13 mouse cellular contexts compared by ENCODE assay signal in the genomic region with DNA sequence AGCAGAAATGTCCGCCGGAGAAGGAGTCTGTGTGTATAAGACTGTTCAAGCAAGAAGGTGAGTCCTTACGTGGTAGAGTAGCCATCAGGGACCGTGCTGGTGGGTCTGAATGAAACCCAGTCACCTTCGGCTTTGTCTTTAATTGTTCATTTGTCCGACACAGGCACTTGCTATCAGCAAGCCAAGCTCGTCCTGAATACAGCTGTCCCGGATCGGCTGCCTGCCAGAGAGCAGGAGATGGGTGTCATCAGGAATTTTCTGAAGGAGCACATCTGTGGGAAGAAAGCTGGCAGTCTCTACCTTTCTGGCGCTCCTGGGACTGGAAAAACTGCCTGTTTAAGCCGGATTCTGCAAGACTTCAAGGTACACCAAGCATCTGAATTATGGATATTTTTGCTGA. TPM values are rescaled to one million over a fixed set of nuclear protein-coding genes. Genes with fewer than 3 reads are reported as not detected.
DNase-seq lines count a peak whose midpoint lies in the region; ATAC-seq and TF ChIP-seq lines count a peak whose summit lies in the region.
"Had no signal": no experiment of that assay in that cellular context is flagged by ENCODE, and none has a peak within 500 bp of the region (broad histone marks: within the 10 kb centered on the region; RNA-seq: fewer than 3 reads in every experiment).

No protein-coding gene starts in this region.

- peaks cover 75% of the 10 kb centered on the region for H3K36me3 ChIP-seq in G1E (replicated peaks)
- peaks cover 10% of the 10 kb centered on the region for H3K36me3 ChIP-seq in heart, embryonic 11.5 days (ENCODE audit: control insufficient read depth, insufficient read depth, low read length)
- H3K36me3 ChIP-seq in liver, embryonic 12.5 days: peaks cover 69% of the 10 kb centered on the region
- H3K36me3 ChIP-seq: forebrain, embryonic 15.5 days had no signal

- intact Hi-C loops in heart, postnatal 25 days (cut with DNase I): no loop called here

- peak overlapping the region; percentile 95 for H3K4me2 ChIP-seq in heart, embryonic 11.5 days
- peak overlapping the region; percentile 89 for H3K4me2 ChIP-seq in liver, embryonic 12.5 days
- H3K4me2 ChIP-seq: forebrain, embryonic 15.5 days; hindbrain, embryonic 13.5 days; midbrain, embryonic 12.5 days had no signal

- H3K9me3 ChIP-seq in G1E (replicated peaks): no peaks in the 10 kb centered on the region
- no peaks in the 10 kb centered on the region for H3K9me3 ChIP-seq in heart, embryonic 11.5 days (replicated peaks; ENCODE audit: control insufficient read depth, low read length)
- no peaks in the 10 kb centered on the region for H3K9me3 ChIP-seq in liver, embryonic 12.5 days (replicated peaks)
- H3K9me3 ChIP-seq: forebrain, embryonic 15.5 days; hindbrain, embryonic 13.5 days; midbrain, embryonic 12.5 days had no signal

- no peak for TF ChIP-seq CTCF in G1E (IDR thresholded peaks at IDR 0.05; ENCODE audit: low read depth, low read length)

- no peak overlapping the region for H3K27ac ChIP-seq in heart, embryonic 11.5 days (ENCODE audit: low read depth, low read length)
- H3K27ac ChIP-seq in liver, embryonic 12.5 days: peak overlapping the region; percentile 94
- H3K27ac ChIP-seq: forebrain, embryonic 15.5 days; hindbrain, embryonic 13.5 days; midbrain, embryonic 12.5 days; stomach, postnatal 0 days had no signal

- peak overlapping the region; percentile 86; the same call in 1 of the 2 replicates for H3K4me3 ChIP-seq in G1E (ENCODE audit: low read depth, low read length)
- H3K4me3 ChIP-seq in heart, embryonic 11.5 days (ENCODE audit: low read depth, low read length): no peak overlapping the region; the same call in 1 of the 2 replicates
- peak overlapping the region; percentile 82 for H3K4me3 ChIP-seq in liver, embryonic 12.5 days
- H3K4me3 ChIP-seq: forebrain, embryonic 15.5 days; hindbrain, embryonic 13.5 days; midbrain, embryonic 12.5 days had no signal

- H3K4me1 ChIP-seq in G1E (ENCODE audit: insufficient read depth, low read depth, low read length): peaks cover 80% of the 10 kb centered on the region
- H3K4me1 ChIP-seq in heart, embryonic 11.5 days (ENCODE audit: control insufficient read depth, insufficient read depth, low read length): peaks cover 22% of the 10 kb centered on the region
- peaks cover 84% of the 10 kb centered on the region for H3K4me1 ChIP-seq in liver, embryonic 12.5 days

- H3K27me3 ChIP-seq in G1E (ENCODE audit: insufficient read depth, low read length): no peaks in the 10 kb centered on the region
- no peaks in the 10 kb centered on the region for H3K27me3 ChIP-seq in heart, embryonic 11.5 days (ENCODE audit: control insufficient read depth, insufficient read depth, low read length)
- H3K27me3 ChIP-seq in liver, embryonic 12.5 days (replicated peaks): no peaks in the 10 kb centered on the region
- H3K27me3 ChIP-seq: forebrain, embryonic 15.5 days; hindbrain, embryonic 13.5 days; midbrain, embryonic 12.5 days had no signal

- WGBS in heart, embryonic 11.5 days (ENCODE audit: insufficient replicate concordance): 78% methylated on average over 11 of the region's 11 CpGs
- 85% methylated on average over 11 of the region's 11 CpGs for WGBS in liver, embryonic 12.5 days (ENCODE audit: insufficient replicate concordance)

- ATAC-seq in G1E (ENCODE audit: extremely low read depth, insufficient number of reproducible peaks, low FRiP score, poor library complexity, severe bottlenecking): no peak
- ATAC-seq in heart, embryonic 11.5 days (replicated peaks; ENCODE audit: insufficient number of reproducible peaks, low FRiP score, low TSS enrichment): no peak
- no peak for ATAC-seq in liver, embryonic 12.5 days
- no peak for ATAC-seq in granulocyte monocyte progenitor cell, adult 5-6 weeks (replicated peaks; ENCODE audit: poor library complexity, severe bottlenecking)
- ATAC-seq: forebrain, embryonic 15.5 days; intestine, embryonic 16.5 days had no signal

- DNase-seq in heart, adult 18-20 months: peak; percentile 32 to 41
- DNase-seq in heart, postnatal 25 days (ENCODE audit: low spot score): no peak
- DNase-seq in G1E (ENCODE audit: low spot score): no peak
- no peak for DNase-seq in testis, postnatal 10 days (ENCODE audit: low spot score)
- DNase-seq: lung, adult 2 months had no signal

- H3K9ac ChIP-seq in heart, embryonic 11.5 days (ENCODE audit: low read depth, low read length): peak overlapping the region; percentile 43; the same call in 1 of the 2 replicates
- H3K9ac ChIP-seq in liver, embryonic 12.5 days: peak overlapping the region; percentile 92
- H3K9ac ChIP-seq: forebrain, embryonic 15.5 days; hindbrain, embryonic 13.5 days; midbrain, embryonic 12.5 days had no signal

RNA-seq across cellular contexts. Expression of a gene that starts 2.8 kb away (rescaled TPM):
- total RNA-seq in heart, adult 18-20 months (2021): under 1 TPM; 0.40 to 0.41 TPM
- under 1 TPM; 0.28 to 0.52 TPM for total RNA-seq in heart, postnatal 25 days (2021)
- total RNA-seq in G1E (2014; fragmentation: Nextera tagmentation) (60.7 and 84.9 TPM in 2 replicates), G1E (2017) (52.7 and 63.4 TPM in 2 replicates)
- 3.4 and 4.1 TPM in 2 replicates for polyA plus RNA-seq in G1E (2012)
- 33.6 and 34.0 TPM in 2 replicates for polyA plus RNA-seq in heart, embryonic 11.5 days (2014; fragmentation: Nextera tagmentation; extraction: Ambion mirVana)
- 86.5 and 89.9 TPM in 2 replicates for polyA plus RNA-seq in liver, embryonic 12.5 days (2016; fragmentation: Nextera tagmentation; extraction: Ambion mirVana)
- total RNA-seq in granulocyte monocyte progenitor cell, adult 5-6 weeks (2014; fragmentation: Nextera tagmentation): 47.8 and 58.8 TPM in 2 replicates
- total RNA-seq in granulocyte monocyte progenitor cell, adult 5-6 weeks (2017): 30.3 and 43.5 TPM in 2 replicates

RNA-seq across cellular contexts. Expression of a gene that starts 17.2 kb away (rescaled TPM):
- 10 to 100 TPM in 1 of 2 experiments, 1 to 10 TPM in 1; 8.7 to 10.1 TPM for total RNA-seq in heart, adult 18-20 months (2021)
- 10 to 100 TPM; 11.8 TPM for total RNA-seq in heart, postnatal 25 days (2021)
- total RNA-seq in G1E (2014; fragmentation: Nextera tagmentation) (109 and 110 TPM in 2 replicates), G1E (2017) (16.9 and 17.1 TPM in 2 replicates)
- polyA plus RNA-seq in G1E (2012): 84.4 and 103 TPM in 2 replicates
- polyA plus RNA-seq in heart, embryonic 11.5 days (2014; fragmentation: Nextera tagmentation; extraction: Ambion mirVana): 34.9 and 36.6 TPM in 2 replicates
- 6.8 and 7.1 TPM in 2 replicates for polyA plus RNA-seq in liver, embryonic 12.5 days (2016; fragmentation: Nextera tagmentation; extraction: Ambion mirVana)
- total RNA-seq in granulocyte monocyte progenitor cell, adult 5-6 weeks (2014; fragmentation: Nextera tagmentation): 3.8 and 8.8 TPM in 2 replicates
- total RNA-seq in granulocyte monocyte progenitor cell, adult 5-6 weeks (2017): 1.9 and 3.1 TPM in 2 replicates

RNA-seq across cellular contexts. Expression of a gene that starts 47.0 kb away (rescaled TPM):
- total RNA-seq in heart, adult 18-20 months (2021): 10 to 100 TPM in 1 of 2 experiments, 1 to 10 TPM in 1; 7.3 to 10.1 TPM
- total RNA-seq in heart, postnatal 25 days (2021): 10 to 100 TPM in 1 of 2 experiments, 1 to 10 TPM in 1; 7.8 to 11.2 TPM
- total RNA-seq in G1E (2014; fragmentation: Nextera tagmentation) (25.4 and 29.9 TPM in 2 replicates), G1E (2017) (2.8 and 3.1 TPM in 2 replicates)
- 21.5 and 23.9 TPM in 2 replicates for polyA plus RNA-seq in G1E (2012)
- 3.8 and 4.0 TPM in 2 replicates for polyA plus RNA-seq in heart, embryonic 11.5 days (2014; fragmentation: Nextera tagmentation; extraction: Ambion mirVana)
- polyA plus RNA-seq in liver, embryonic 12.5 days (2016; fragmentation: Nextera tagmentation; extraction: Ambion mirVana): 2.0 and 2.2 TPM in 2 replicates
- 8.6 and 11.4 TPM in 2 replicates for total RNA-seq in granulocyte monocyte progenitor cell, adult 5-6 weeks (2014; fragmentation: Nextera tagmentation)
- 2.7 and 2.8 TPM in 2 replicates for total RNA-seq in granulocyte monocyte progenitor cell, adult 5-6 weeks (2017)

Comparison
In these comparisons a context has a peak if more than half of its experiments do, and no peak if none do; other contexts are left out.
1. DNase-seq: peak in heart, adult 18-20 months (2 of 2); none in heart, postnatal 25 days (single experiment), G1E (single experiment) and testis, postnatal 10 days (single experiment).
2. RNA of a gene that starts 2.8 kb away (total RNA-seq): 52.7 to 84.9 TPM in G1E and 30.3 to 58.8 TPM in granulocyte monocyte progenitor cell, adult 5-6 weeks; 0.28 to 0.52 TPM in heart, postnatal 25 days and 0.40 to 0.41 TPM in heart, adult 18-20 months; every median in the first group is over 10 times any median in the second.